In genomic region chr11:118355205-118355604, GRCm38 (mm10) we compare ENCODE assay signal across 8 mouse cellular contexts. TPM values are rescaled to one million over a fixed set of nuclear protein-coding genes. Genes with fewer than 3 reads are reported as not detected.
DNase-seq lines count a peak whose midpoint lies in the region; ATAC-seq lines count a peak whose summit lies in the region.

No protein-coding gene starts in this region.

- H3K27ac ChIP-seq in intestine, embryonic 16.5 days (ENCODE audit: low read length), result peak overlapping the region; percentile 86
- H3K27ac ChIP-seq in midbrain, embryonic 10.5 days (replicated peaks), result peak overlapping the region; percentile 95

- H3K9ac ChIP-seq in intestine, embryonic 16.5 days (ENCODE audit: low read depth, low read length), result peak overlapping the region; percentile 96

- H3K36me3 ChIP-seq in intestine, embryonic 16.5 days (ENCODE audit: control insufficient read depth, insufficient read depth, low read length), result no peaks in the 10 kb centered on the region
- H3K36me3 ChIP-seq in midbrain, embryonic 10.5 days, result 0 out of 2 replicates have a peak, but pooled peaks cover 5% of the 10 kb centered on the region

- peak overlapping the region; percentile 81 for H3K4me3 ChIP-seq in intestine, embryonic 16.5 days (ENCODE audit: low read length)
- peak overlapping the region; percentile 87 for H3K4me3 ChIP-seq in midbrain, embryonic 10.5 days

- peaks cover 14% of the 10 kb centered on the region; the same call in 1 of the 2 replicates for H3K4me1 ChIP-seq in intestine, embryonic 16.5 days (ENCODE audit: control insufficient read depth, insufficient read depth, low read length)
- H3K4me1 ChIP-seq in midbrain, embryonic 10.5 days, result peaks cover 32% of the 10 kb centered on the region

- under 1% methylated on average over 42 of the region's 43 CpGs for WGBS in intestine, embryonic 16.5 days
- WGBS in midbrain, embryonic 10.5 days, result under 1% methylated on average over 41 of the region's 43 CpGs

- H3K4me2 ChIP-seq in intestine, embryonic 16.5 days (ENCODE audit: low read depth, low read length), result peak overlapping the region; percentile 97

- intact Hi-C loops in left cerebral cortex, postnatal 36 days (cut with DNase I), result loop anchor here (5.0 kb wide), 1 partner anchor 38 kb away; no protein-coding TSS in a partner anchor

- ATAC-seq in intestine, embryonic 16.5 days, result peak; percentile 95

- peak; percentile 76 to 86 for DNase-seq in adrenal gland, adult 18-20 months (ENCODE audit: low spot score in 2 of 2)
- DNase-seq in embryo, embryonic 10.5 days (ENCODE audit: low spot score), result peak; percentile 86
- peak; percentile 90 to 94 for DNase-seq in gastrocnemius, postnatal 4 days (ENCODE audit: low spot score in 2 of 2)
- DNase-seq in left cerebral cortex, postnatal 36 days (ENCODE audit: low spot score in 2 of 2), result peak; percentile 85 to 86
- peak; percentile 85 for DNase-seq in midbrain, embryonic 10.5 days (ENCODE audit: low spot score)
- DNase-seq in right cerebral cortex, postnatal 36 days (ENCODE audit: low spot score in 2 of 2), result peak; percentile 74 to 83
- DNase-seq in urinary bladder, postnatal 4 days (ENCODE audit: low spot score in 2 of 2), result peak; percentile 91 to 93

- no peaks in the 10 kb centered on the region for H3K27me3 ChIP-seq in intestine, embryonic 16.5 days (replicated peaks; ENCODE audit: control insufficient read depth, insufficient read depth, low read length)
- peaks cover 23% of the 10 kb centered on the region; the same call in 1 of the 2 replicates for H3K27me3 ChIP-seq in midbrain, embryonic 10.5 days (ENCODE audit: low read depth, poor library complexity, severe bottlenecking)

- no peaks in the 10 kb centered on the region for H3K9me3 ChIP-seq in intestine, embryonic 16.5 days (ENCODE audit: control insufficient read depth, low read length)
- no peaks in the 10 kb centered on the region for H3K9me3 ChIP-seq in midbrain, embryonic 10.5 days (replicated peaks)

RNA-seq across cellular contexts. Expression of gene Timp2, which starts 0.3 kb away (rescaled TPM):
- total RNA-seq in adrenal gland, adult 18-20 months (2021), result 100 to 1,000 TPM in 1 of 2 experiments, 10 to 100 TPM in 1; 95.5 to 246 TPM
- total RNA-seq in gastrocnemius, postnatal 4 days (2021), result 100 to 1,000 TPM; 211 to 244 TPM
- polyA plus RNA-seq in intestine, embryonic 16.5 days (2015; fragmentation: Nextera tagmentation; extraction: Ambion mirVana), result 30.9 and 45.1 TPM in 2 replicates
- total RNA-seq in left cerebral cortex, postnatal 36 days (2021), result 100 to 1,000 TPM; 214 to 247 TPM
- polyA plus RNA-seq in midbrain, embryonic 10.5 days (2016; fragmentation: Nextera tagmentation; extraction: Ambion mirVana), result 29.0 and 32.1 TPM in 2 replicates

RNA-seq across cellular contexts. Expression of gene Cep295nl, which starts 12.9 kb away (rescaled TPM):
- under 1 TPM; 0.20 to 0.96 TPM for total RNA-seq in adrenal gland, adult 18-20 months (2021)
- 1 to 10 TPM; 3.2 to 4.3 TPM for total RNA-seq in gastrocnemius, postnatal 4 days (2021)
- polyA plus RNA-seq in intestine, embryonic 16.5 days (2015; fragmentation: Nextera tagmentation; extraction: Ambion mirVana), result 0.20 and 0.24 TPM in 2 replicates
- 1 to 10 TPM; 1.3 to 1.8 TPM for total RNA-seq in left cerebral cortex, postnatal 36 days (2021)
- polyA plus RNA-seq in midbrain, embryonic 10.5 days (2016; fragmentation: Nextera tagmentation; extraction: Ambion mirVana), result 0.06 and 0.21 TPM in 2 replicates

RNA-seq across cellular contexts. Expression of gene Lgals3bp, which starts 46.7 kb away (rescaled TPM):
- total RNA-seq in adrenal gland, adult 18-20 months (2021), result 100 to 1,000 TPM in 1 of 2 experiments, 10 to 100 TPM in 1; 92.6 to 128 TPM
- 10 to 100 TPM; 16.3 to 19.6 TPM for total RNA-seq in gastrocnemius, postnatal 4 days (2021)
- 226 and 234 TPM in 2 replicates for polyA plus RNA-seq in intestine, embryonic 16.5 days (2015; fragmentation: Nextera tagmentation; extraction: Ambion mirVana)
- 10 to 100 TPM; 20.5 to 21.2 TPM for total RNA-seq in left cerebral cortex, postnatal 36 days (2021)
- polyA plus RNA-seq in midbrain, embryonic 10.5 days (2016; fragmentation: Nextera tagmentation; extraction: Ambion mirVana), result 0.68 and 1.7 TPM in 2 replicates

Comparison
In these comparisons a context has a peak if more than half of its experiments do, and no peak if none do; other contexts are left out.
1. Peak in every context shown above with its lines: DNase-seq, ATAC-seq, H3K4me3 ChIP-seq and H3K27ac ChIP-seq.
2. RNA of gene Lgals3bp, which starts 46.7 kb away (total RNA-seq): 92.6 to 128 TPM in adrenal gland, adult 18-20 months; 20.5 to 21.2 TPM in left cerebral cortex, postnatal 36 days and 16.3 to 19.6 TPM in gastrocnemius, postnatal 4 days; every median in the first group is over 4 times any median in the second.